Mouse (Mus musculus) brain, embryonic 14.5 days (tissue): Measurements from ENCODE around the gene Tex21.

ENCODE experiments used
- CTCF ChIP-seq: fragments of 200-500 bp; IDR thresholded peaks from 2 replicates; pipeline ENCODE4 v1.5.1; 2012; ENCODE audit warnings: inconsistent platforms, mild to moderate bottlenecking, moderate library complexity, borderline replicate concordance; ENCODE audit not compliant: insufficient read depth, insufficient read length; ENCODE audit errors: extremely low read depth
- POLR2A ChIP-seq: fragments of 200-500 bp; IDR thresholded peaks from 2 replicates; pipeline ENCODE4 v1.6.1; 2012; ENCODE audit warnings: mild to moderate bottlenecking, inconsistent platforms, borderline replicate concordance; ENCODE audit not compliant: poor library complexity, insufficient read depth, insufficient read length, severe bottlenecking; ENCODE audit errors: extremely low read depth

DNA sequence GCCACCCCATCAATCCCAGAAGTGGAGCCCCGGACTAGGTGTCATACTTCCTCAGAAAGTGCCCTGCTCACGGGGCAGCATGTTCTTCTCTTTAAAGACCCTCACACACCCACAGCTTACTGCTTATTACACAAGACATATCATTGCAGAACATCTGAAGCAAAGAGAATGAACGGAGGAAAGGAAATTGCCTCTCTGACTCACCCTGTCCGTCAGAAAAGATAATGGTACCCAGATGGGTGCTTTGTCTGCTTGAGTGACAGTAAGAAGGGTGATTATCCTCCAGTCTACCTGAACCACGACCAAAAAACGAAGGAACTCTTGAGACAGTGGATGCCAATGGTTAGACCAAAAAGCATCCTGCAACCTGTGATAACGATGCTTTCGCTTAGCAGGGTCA lies 65.1 kb downstream of the Tex21 start:
- no peak for TF ChIP-seq CTCF
- TF ChIP-seq POLR2A = no peak
